ENCODE assay signal across 9 mouse cellular contexts in genomic region chr10:125317317-125317716, GRCm38 (mm10).
DNase-seq lines count a peak whose midpoint lies in the region; ATAC-seq lines count a peak whose summit lies in the region.
"Had no signal": no experiment of that assay in that cellular context is flagged by ENCODE, and none has a peak within 500 bp of the region (broad histone marks: within the 10 kb centered on the region; RNA-seq: fewer than 3 reads in every experiment).

No protein-coding gene starts in this region.

- no peak overlapping the region for H3K4me3 ChIP-seq in forebrain, embryonic 13.5 days
- H3K4me3 ChIP-seq: embryonic facial prominence, embryonic 12.5 days had no signal

- intact Hi-C loops in left cerebral cortex, postnatal 10 days (cut with DNase I): no loop called here

- no peaks in the 10 kb centered on the region for H3K4me1 ChIP-seq in forebrain, embryonic 13.5 days
- H3K4me1 ChIP-seq: embryonic facial prominence, embryonic 12.5 days had no signal

- WGBS in forebrain, embryonic 13.5 days: 86% methylated on average over 6 of the region's 6 CpGs

- H3K9me3 ChIP-seq in forebrain, embryonic 13.5 days (replicated peaks): no peaks in the 10 kb centered on the region
- H3K9me3 ChIP-seq: embryonic facial prominence, embryonic 12.5 days had no signal

- no peak overlapping the region for H3K27ac ChIP-seq in forebrain, embryonic 13.5 days
- H3K27ac ChIP-seq: embryonic facial prominence, embryonic 12.5 days had no signal

- H3K27me3 ChIP-seq in forebrain, embryonic 13.5 days: no peaks in the 10 kb centered on the region
- H3K27me3 ChIP-seq: embryonic facial prominence, embryonic 12.5 days had no signal

- no peak overlapping the region for H3K9ac ChIP-seq in forebrain, embryonic 13.5 days
- H3K9ac ChIP-seq: embryonic facial prominence, embryonic 12.5 days had no signal

- ATAC-seq in common myeloid progenitor, adult 5-6 weeks (replicated peaks; ENCODE audit: low read depth, poor library complexity, severe bottlenecking): peak; percentile 99
- peak; percentile 85 for ATAC-seq in megakaryocyte, adult 5-6 weeks (ENCODE audit: poor library complexity, severe bottlenecking)
- no peak for ATAC-seq in forebrain, embryonic 13.5 days

- no peak overlapping the region for H3K4me2 ChIP-seq in forebrain, embryonic 13.5 days
- H3K4me2 ChIP-seq: embryonic facial prominence, embryonic 12.5 days had no signal

- DNase-seq in embryo, embryonic 10.5 days (ENCODE audit: low spot score): peak; percentile 23
- DNase-seq in embryo, embryonic 11 days: no peak
- DNase-seq in left cerebral cortex, postnatal 10 days (ENCODE audit: extremely low spot score in 1 of 2, low spot score in 2 of 2): peak; percentile 32 to 35
- no peak for DNase-seq in left cerebral cortex, adult 11 months (ENCODE audit: low spot score)
- no peak for DNase-seq in cerebellum, postnatal 36 days

- no peaks in the 10 kb centered on the region for H3K36me3 ChIP-seq in forebrain, embryonic 13.5 days (ENCODE audit: poor library complexity, severe bottlenecking)
- H3K36me3 ChIP-seq: embryonic facial prominence, embryonic 12.5 days had no signal

Comparison
In these comparisons a context has a peak if more than half of its experiments do, and no peak if none do; other contexts are left out.
1. DNase-seq: peak in embryo, embryonic 10.5 days (single experiment) and left cerebral cortex, postnatal 10 days (2 of 2); none in embryo, embryonic 11 days (single experiment), left cerebral cortex, adult 11 months (single experiment) and cerebellum, postnatal 36 days (0 of 2).